8 mouse cellular contexts compared by ENCODE assay signal in genomic region chr4:109978068-109978857, GRCm38 (mm10). TPM values are rescaled to one million over a fixed set of nuclear protein-coding genes. Genes with fewer than 3 reads are reported as not detected.
DNase-seq lines count a peak whose midpoint lies in the region; ATAC-seq and TF ChIP-seq lines count a peak whose summit lies in the region.

No protein-coding gene starts in this region.

- H3K27ac ChIP-seq in kidney, postnatal 0 days: no peak overlapping the region
- no peak overlapping the region for H3K27ac ChIP-seq in embryonic facial prominence, embryonic 13.5 days
- no peak overlapping the region for H3K27ac ChIP-seq in intestine, embryonic 16.5 days (ENCODE audit: low read length)
- no peak overlapping the region for H3K27ac ChIP-seq in neural tube, embryonic 15.5 days (replicated peaks)

- no peak for DNase-seq in kidney, postnatal 0 days (ENCODE audit: low spot score)
- DNase-seq in kidney, adult 8-10 months: no peak
- no peak for DNase-seq in thymus, postnatal 14 days
- DNase-seq in ovary, postnatal 10 days (ENCODE audit: low spot score): no peak
- no peak for DNase-seq in frontal cortex, postnatal 14 days (ENCODE audit: low spot score in 2 of 2)

- H3K9ac ChIP-seq in kidney, postnatal 0 days (ENCODE audit: low read depth, low read length): 0 out of 2 replicates have a peak overlapping the region, but pooled peaks have one; percentile 28
- H3K9ac ChIP-seq in embryonic facial prominence, embryonic 13.5 days: peak overlapping the region; percentile 65
- H3K9ac ChIP-seq in intestine, embryonic 16.5 days (ENCODE audit: low read depth, low read length): no peak overlapping the region
- H3K9ac ChIP-seq in neural tube, embryonic 15.5 days (replicated peaks): no peak overlapping the region

- peak; percentile 29 for ATAC-seq in kidney, postnatal 0 days (replicated peaks; ENCODE audit: low FRiP score, low read depth)
- 0 out of 2 replicates have a peak, but pooled peaks have one; percentile 5 for ATAC-seq in embryonic facial prominence, embryonic 13.5 days (ENCODE audit: insufficient number of reproducible peaks, insufficient read depth, low FRiP score, low TSS enrichment, low read depth)
- ATAC-seq in intestine, embryonic 16.5 days: no peak
- 0 out of 2 replicates have a peak, but pooled peaks have one; percentile 5 for ATAC-seq in neural tube, embryonic 15.5 days (ENCODE audit: low FRiP score)

- H3K27me3 ChIP-seq in kidney, postnatal 0 days (ENCODE audit: insufficient read depth, low read length): peaks cover 96% of the 10 kb centered on the region
- peaks cover 99% of the 10 kb centered on the region for H3K27me3 ChIP-seq in embryonic facial prominence, embryonic 13.5 days
- peaks cover 96% of the 10 kb centered on the region for H3K27me3 ChIP-seq in intestine, embryonic 16.5 days (replicated peaks; ENCODE audit: control insufficient read depth, insufficient read depth, low read length)
- peaks cover 98% of the 10 kb centered on the region for H3K27me3 ChIP-seq in neural tube, embryonic 15.5 days (replicated peaks)

- peaks cover 26% of the 10 kb centered on the region for H3K4me1 ChIP-seq in kidney, postnatal 0 days (replicated peaks; ENCODE audit: insufficient read depth, low read length)
- H3K4me1 ChIP-seq in embryonic facial prominence, embryonic 13.5 days: peaks cover 40% of the 10 kb centered on the region
- H3K4me1 ChIP-seq in intestine, embryonic 16.5 days (ENCODE audit: control insufficient read depth, insufficient read depth, low read length): peaks cover 21% of the 10 kb centered on the region
- H3K4me1 ChIP-seq in neural tube, embryonic 15.5 days: peaks cover 45% of the 10 kb centered on the region

- no peak for TF ChIP-seq CTCF in kidney, postnatal 0 days (IDR thresholded peaks at IDR 0.05; ENCODE audit: low read depth)

- no peaks in the 10 kb centered on the region for H3K36me3 ChIP-seq in kidney, postnatal 0 days (ENCODE audit: insufficient read depth, low read length)
- H3K36me3 ChIP-seq in embryonic facial prominence, embryonic 13.5 days: no peaks in the 10 kb centered on the region
- H3K36me3 ChIP-seq in intestine, embryonic 16.5 days (ENCODE audit: control insufficient read depth, insufficient read depth, low read length): no peaks in the 10 kb centered on the region
- H3K36me3 ChIP-seq in neural tube, embryonic 15.5 days: no peaks in the 10 kb centered on the region

- peak overlapping the region; percentile 38 for H3K4me3 ChIP-seq in kidney, postnatal 0 days (replicated peaks; ENCODE audit: low read depth, low read length)
- H3K4me3 ChIP-seq in embryonic facial prominence, embryonic 13.5 days: peak overlapping the region; percentile 47
- peak overlapping the region; percentile 37 for H3K4me3 ChIP-seq in intestine, embryonic 16.5 days (ENCODE audit: low read length)
- H3K4me3 ChIP-seq in neural tube, embryonic 15.5 days (replicated peaks): peak overlapping the region; percentile 23

- peak overlapping the region; percentile 62 for H3K4me2 ChIP-seq in kidney, postnatal 0 days (ENCODE audit: low read length)
- H3K4me2 ChIP-seq in embryonic facial prominence, embryonic 13.5 days: peak overlapping the region; percentile 66
- peak overlapping the region; percentile 46 for H3K4me2 ChIP-seq in intestine, embryonic 16.5 days (ENCODE audit: low read depth, low read length)
- peak overlapping the region; percentile 51 for H3K4me2 ChIP-seq in neural tube, embryonic 15.5 days

- 2% methylated on average over 42 of the region's 56 CpGs for WGBS in kidney, postnatal 0 days
- 1% methylated on average over 56 of the region's 56 CpGs for WGBS in embryonic facial prominence, embryonic 13.5 days
- 1% methylated on average over 55 of the region's 56 CpGs for WGBS in intestine, embryonic 16.5 days
- under 1% methylated on average over 56 of the region's 56 CpGs for WGBS in neural tube, embryonic 15.5 days

- no peaks in the 10 kb centered on the region for H3K9me3 ChIP-seq in kidney, postnatal 0 days (replicated peaks; ENCODE audit: low read length)
- no peaks in the 10 kb centered on the region for H3K9me3 ChIP-seq in embryonic facial prominence, embryonic 13.5 days
- H3K9me3 ChIP-seq in intestine, embryonic 16.5 days (ENCODE audit: control insufficient read depth, low read length): peaks cover 7% of the 10 kb centered on the region; the same call in 1 of the 2 replicates
- no peaks in the 10 kb centered on the region for H3K9me3 ChIP-seq in neural tube, embryonic 15.5 days (replicated peaks)

RNA-seq across cellular contexts. Expression of gene Dmrta2, which starts 0.4 kb away (rescaled TPM):
- polyA plus RNA-seq in kidney, postnatal 0 days (2015; fragmentation: Nextera tagmentation; extraction: Ambion mirVana): 0.10 and 0.22 TPM in 2 replicates
- polyA plus RNA-seq in embryonic facial prominence, embryonic 13.5 days (2015; fragmentation: Nextera tagmentation; extraction: Ambion mirVana): 0.56 and 1.5 TPM in 2 replicates
- polyA plus RNA-seq in intestine, embryonic 16.5 days (2015; fragmentation: Nextera tagmentation; extraction: Ambion mirVana): 0.07 TPM in 1 of 2 replicates, not detected in the other
- 0.08 TPM in 1 of 2 replicates, not detected in the other for polyA plus RNA-seq in neural tube, embryonic 15.5 days (2015; fragmentation: Nextera tagmentation; extraction: Ambion mirVana)

Comparison
In these comparisons a context has a peak if more than half of its experiments do, and no peak if none do; other contexts are left out.
1. H3K9ac ChIP-seq: peak in kidney, postnatal 0 days (single experiment) and embryonic facial prominence, embryonic 13.5 days (single experiment); none in intestine, embryonic 16.5 days (single experiment) and neural tube, embryonic 15.5 days (single experiment).
2. Peak in every context shown above with its lines, with median percentiles within 50 percentile points of each other: H3K4me2 ChIP-seq and H3K4me3 ChIP-seq.